Mouse (Mus musculus): ENCODE results near the gene Phc2.

The Phc2 gene

GRCm38 (mm10) chr4:128693207-128693606 lies 38.7 kb downstream of the Phc2 start:
- no peak for DNase-seq

GRCm38 (mm10) chr4:128694315-128694714 lies 39.8 kb downstream of the Phc2 start:
- no peak for DNase-seq

- DNase-seq, result no peak
Observed at GRCm38 (mm10) chr4:128695149-128695548, 40.6 kb downstream of the Phc2 start.

- DNase-seq, result peak; percentile 80
Observed at GRCm38 (mm10) chr4:128698011-128698861, 43.7 kb downstream of the Phc2 start.

GRCm38 (mm10) chr4:128699916-128700315 lies 45.4 kb downstream of the Phc2 start:
- no peak for DNase-seq

GRCm38 (mm10) chr4:128700543-128700942 lies 46.0 kb downstream of the Phc2 start:
- DNase-seq, result no peak

GRCm38 (mm10) chr4:128705138-128705720 lies 50.7 kb downstream of the Phc2 start:
- no peak for DNase-seq

GRCm38 (mm10) chr4:128706626-128707025 lies 52.1 kb downstream of the Phc2 start:
- DNase-seq, result peak; percentile 63

- DNase-seq, result no peak
Observed at GRCm38 (mm10) chr4:128707384-128707783, 52.9 kb downstream of the Phc2 start.

GRCm38 (mm10) chr4:128709061-128709780 lies 54.7 kb downstream of the Phc2 start:
- no peak for DNase-seq

- no peak for DNase-seq
Observed at GRCm38 (mm10) chr4:128709781-128710166, 55.3 kb downstream of the Phc2 start.

- DNase-seq, result no peak
Observed at GRCm38 (mm10) chr4:128710286-128710685, 55.8 kb downstream of the Phc2 start.

- no peak for DNase-seq
Observed at GRCm38 (mm10) chr4:128710800-128711199, 56.3 kb downstream of the Phc2 start.

- DNase-seq, result peak; percentile 95
Observed at GRCm38 (mm10) chr4:128711455-128712135, 57.1 kb downstream of the Phc2 start.

- peak; percentile 34 for DNase-seq
Observed at GRCm38 (mm10) chr4:128712136-128712655, 57.7 kb downstream of the Phc2 start.

- no peak for DNase-seq
Observed at GRCm38 (mm10) chr4:128712941-128713340, 58.4 kb downstream of the Phc2 start.

GRCm38 (mm10) chr4:128715241-128716204 lies 61.0 kb downstream of the Phc2 start:
- peak; percentile 55 for DNase-seq

- DNase-seq, result no peak
Observed at GRCm38 (mm10) chr4:128716279-128716678, 61.8 kb downstream of the Phc2 start.

- no peak for DNase-seq
Observed at GRCm38 (mm10) chr4:128716731-128717130, 62.2 kb downstream of the Phc2 start.

- DNase-seq, result peak; percentile 84
Observed at GRCm38 (mm10) chr4:128720110-128720509, 65.6 kb downstream of the Phc2 start.

- DNase-seq, result no peak
Observed at GRCm38 (mm10) chr4:128721061-128721648, 66.7 kb downstream of the Phc2 start.
